Mouse (Mus musculus): ENCODE measurements at regions not wholly inside any gene's neighbourhood (a gene's known extent, or its start where the extent isn't known, plus 50 kb on each side); places are given as distances from the start of the nearest gene placed in this dataset.
"Not testable (repeated sequence)": the region's sequence is repeated elsewhere in the genome, so short reads cannot be mapped to it uniquely, and the experiment has no call there.

DNA sequence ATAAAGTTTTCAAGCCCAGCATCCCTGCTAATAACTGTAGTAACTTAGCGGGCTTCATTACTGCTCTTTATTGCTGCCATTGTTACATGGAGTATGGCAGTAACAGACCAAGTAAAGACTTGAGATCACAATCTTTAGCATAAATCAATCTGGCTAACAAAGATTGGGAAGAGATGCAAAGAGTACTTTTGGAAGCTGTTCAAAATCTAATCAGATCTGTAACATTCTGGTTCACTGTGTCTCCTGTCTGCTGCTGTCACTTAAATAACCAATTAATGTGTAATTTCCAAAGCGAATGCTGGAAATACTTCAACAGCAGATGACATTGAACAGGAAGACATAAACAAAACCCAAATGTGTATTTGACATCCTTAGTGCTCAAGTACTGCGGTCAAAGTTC is 1467.7 kb downstream of the Zfp704 start:
- Histone ChIP-seq H3K9me3 (no peaks in the 10 kb centered on the region), H3K36me3 (no peaks in the 10 kb centered on the region), H3K27me3 (no peaks in the 10 kb centered on the region), H3K27ac (no peak overlapping the region), H3K9ac (no peak overlapping the region), H3K4me1 (no peaks in the 10 kb centered on the region), H3K4me2 (no peak overlapping the region), H3K4me3 (no peak overlapping the region)
- ATAC-seq (ENCODE audit: insufficient number of reproducible peaks, low FRiP score, low TSS enrichment, low read depth): no peak
- 68% methylated on average over 3 of the region's 3 CpGs for WGBS

DNA sequence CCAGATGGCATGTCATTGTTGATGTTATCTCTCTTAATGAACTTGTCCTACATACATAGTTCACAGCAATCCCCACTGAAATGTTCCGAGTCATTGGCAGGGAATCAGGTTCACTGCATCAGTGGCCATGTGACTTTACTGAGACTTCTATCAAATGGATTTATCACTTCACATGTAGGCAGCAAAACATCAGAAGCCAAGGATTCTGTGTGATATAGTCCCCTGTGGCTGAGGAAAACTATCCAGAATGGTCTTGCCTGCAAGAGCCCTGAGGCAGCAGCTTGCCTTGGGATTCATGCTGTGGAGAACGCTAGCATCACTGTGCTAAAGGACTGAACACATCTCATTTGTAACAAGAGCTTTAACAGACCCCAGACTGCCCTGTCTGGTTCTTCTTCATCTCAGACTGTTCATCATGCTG is 1468.2 kb downstream of the Zfp704 start:
- Histone ChIP-seq H3K27ac (no peak overlapping the region), H3K4me3 (no peak overlapping the region), H3K4me2 (no peak overlapping the region), H3K9me3 (no peaks in the 10 kb centered on the region), H3K4me1 (no peaks in the 10 kb centered on the region), H3K9ac (no peak overlapping the region), H3K36me3 (no peaks in the 10 kb centered on the region), H3K27me3 (no peaks in the 10 kb centered on the region)
- no peak for ATAC-seq (ENCODE audit: insufficient number of reproducible peaks, low FRiP score, low TSS enrichment, low read depth)
- 40% methylated on average over 2 of the region's 2 CpGs for WGBS

DNA sequence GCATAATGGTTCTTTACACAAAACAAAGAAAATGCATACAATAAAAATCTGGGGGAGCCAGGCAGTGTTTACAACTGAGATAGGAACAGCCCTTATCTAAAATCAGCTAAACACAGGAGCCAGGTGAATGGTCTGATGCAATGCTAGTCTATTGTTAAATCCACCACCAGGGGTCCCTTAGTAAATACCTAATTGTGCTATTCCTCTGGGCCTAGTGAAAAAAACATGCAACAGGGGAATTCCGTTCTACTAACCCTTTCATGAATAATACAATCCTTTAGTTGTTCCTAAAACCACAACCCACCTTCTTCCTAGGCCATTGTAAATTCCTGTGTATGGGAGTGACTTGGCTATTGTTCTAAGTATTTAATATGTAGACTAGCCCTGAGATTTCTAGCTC is 1486.2 kb downstream of the Zfp704 start:
- not testable (repeated sequence) for H3K4me3 ChIP-seq; H3K9me3 ChIP-seq; H3K27me3 ChIP-seq; H3K9ac ChIP-seq; H3K27ac ChIP-seq; H3K4me2 ChIP-seq; ATAC-seq (ENCODE audit: insufficient number of reproducible peaks, low FRiP score, low TSS enrichment, low read depth); H3K4me1 ChIP-seq; H3K36me3 ChIP-seq
- WGBS: 45% methylated on average over 1 of the region's 1 CpGs

DNA sequence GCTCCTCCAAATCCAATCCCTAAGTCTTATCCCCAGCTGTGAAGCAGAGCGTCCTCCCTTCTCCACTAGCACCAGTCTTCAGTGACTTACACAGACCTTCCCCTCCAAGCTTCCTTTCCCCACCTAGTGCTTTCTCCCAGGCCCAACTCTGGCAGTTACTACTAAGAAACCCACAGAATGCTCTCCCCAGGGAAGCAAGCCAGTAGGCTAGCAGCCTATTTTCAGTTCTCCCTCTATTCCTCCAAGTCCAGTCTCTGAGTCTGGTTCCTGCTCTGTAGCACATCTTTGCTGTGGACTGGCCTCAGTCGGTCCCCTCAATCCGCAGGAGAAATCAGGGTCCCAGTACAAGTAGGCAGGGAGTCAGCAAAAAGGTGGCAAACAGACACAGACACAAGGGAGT is 1486.7 kb downstream of the Zfp704 start:
- 52% methylated on average over 3 of the region's 3 CpGs for WGBS
- Histone ChIP-seq H3K27me3 (no peaks in the 10 kb centered on the region), H3K36me3 (no peaks in the 10 kb centered on the region), H3K4me2 (no peak overlapping the region), H3K4me3 (no peak overlapping the region), H3K9me3 (no peaks in the 10 kb centered on the region), H3K4me1 (no peaks in the 10 kb centered on the region), H3K9ac (no peak overlapping the region), H3K27ac (no peak overlapping the region)
- no peak for ATAC-seq (ENCODE audit: insufficient number of reproducible peaks, low FRiP score, low TSS enrichment, low read depth)

DNA sequence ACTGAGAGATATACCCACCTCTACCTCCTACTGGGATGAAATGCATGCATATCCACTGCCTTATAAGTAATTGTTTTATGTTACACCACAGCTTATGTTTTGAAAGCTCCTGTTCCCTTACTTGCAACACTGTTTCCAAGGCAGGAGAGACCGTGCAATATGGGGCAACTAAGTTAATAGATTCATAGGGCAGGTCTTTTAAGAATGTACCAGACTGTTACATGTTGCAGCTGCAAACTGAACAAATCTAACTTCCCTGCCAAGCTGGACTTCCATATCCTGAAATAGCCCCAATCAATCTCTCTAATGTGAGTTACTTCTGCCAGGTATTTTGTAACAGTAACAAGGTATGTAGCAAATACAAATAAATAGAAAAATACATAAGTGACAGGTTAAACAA is 1478.0 kb upstream of the 1700008P02Rik start:
- Histone ChIP-seq H3K27ac (no peak overlapping the region), H3K27me3 (no peaks in the 10 kb centered on the region)
- 77% methylated on average over 1 of the region's 1 CpGs for WGBS

DNA sequence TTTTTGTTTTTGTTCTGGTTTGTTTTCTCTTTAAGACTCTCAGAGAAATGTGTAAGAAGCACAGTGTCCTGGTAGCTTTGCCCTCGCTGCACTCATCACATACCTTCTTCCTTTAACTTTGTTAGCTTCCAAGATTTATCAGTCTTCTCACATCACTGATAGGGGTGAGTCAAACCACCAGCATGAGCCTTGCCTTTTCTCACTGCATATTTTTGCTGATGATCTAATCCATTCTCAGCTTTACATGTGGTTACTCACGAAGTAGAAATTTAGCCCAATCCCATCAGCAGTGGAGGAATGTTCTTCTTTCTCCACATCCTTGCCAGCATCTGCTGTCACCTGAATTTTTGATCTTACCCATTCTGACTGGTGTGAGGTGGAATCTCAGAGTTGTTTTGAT is 1464.5 kb upstream of the 1700008P02Rik start:
- Histone ChIP-seq H3K27ac (no peak overlapping the region), H3K9ac (no peak overlapping the region), H3K36me3 (no peaks in the 10 kb centered on the region), H3K4me2 (no peak overlapping the region), H3K4me3 (no peak overlapping the region), H3K4me1 (no peaks in the 10 kb centered on the region), H3K9me3 (no peaks in the 10 kb centered on the region), H3K27me3 (no peaks in the 10 kb centered on the region)
- 70% methylated on average over 2 of the region's 2 CpGs for WGBS
- no peak for ATAC-seq (ENCODE audit: insufficient number of reproducible peaks, low FRiP score, low TSS enrichment, low read depth)

More for the DNA sequence above, 1478.0 kb upstream of the 1700008P02Rik start:
- no peaks in the 10 kb centered on the region for H3K9me3 ChIP-seq
- H3K4me2 ChIP-seq: no peak overlapping the region
- H3K9ac ChIP-seq: no peak overlapping the region
- no peak overlapping the region for H3K4me3 ChIP-seq
- H3K4me1 ChIP-seq: no peaks in the 10 kb centered on the region
- no peaks in the 10 kb centered on the region for H3K36me3 ChIP-seq
- no peak for ATAC-seq (ENCODE audit: insufficient number of reproducible peaks, low FRiP score, low TSS enrichment, low read depth)

DNA sequence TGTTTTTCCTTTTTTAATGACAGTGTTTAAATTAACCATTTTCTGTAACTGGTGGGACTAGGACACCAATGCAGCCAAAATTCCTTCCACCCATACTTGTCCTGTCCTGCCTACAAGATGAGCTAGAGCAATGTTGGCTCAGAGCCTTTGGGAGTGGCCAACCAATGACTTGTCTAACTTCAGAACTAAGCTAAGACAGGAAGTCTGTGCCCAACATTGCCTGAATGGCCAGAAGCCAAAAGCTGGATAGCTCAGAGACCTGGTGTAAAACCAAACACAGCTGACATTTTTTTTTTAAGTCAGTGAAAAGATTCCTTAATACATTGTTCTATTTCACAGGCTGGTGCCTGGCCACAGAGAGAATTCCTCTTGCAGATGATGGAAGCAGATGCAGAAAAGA is 1433.5 kb upstream of the 1700008P02Rik start:
- Histone ChIP-seq H3K9ac (no peak overlapping the region), H3K4me1 (no peaks in the 10 kb centered on the region), H3K4me2 (no peak overlapping the region), H3K27ac (no peak overlapping the region), H3K4me3 (no peak overlapping the region), H3K27me3 (no peaks in the 10 kb centered on the region), H3K36me3 (no peaks in the 10 kb centered on the region), H3K9me3 (no peaks in the 10 kb centered on the region)
- no peak for ATAC-seq (ENCODE audit: insufficient number of reproducible peaks, low FRiP score, low TSS enrichment, low read depth)

DNA sequence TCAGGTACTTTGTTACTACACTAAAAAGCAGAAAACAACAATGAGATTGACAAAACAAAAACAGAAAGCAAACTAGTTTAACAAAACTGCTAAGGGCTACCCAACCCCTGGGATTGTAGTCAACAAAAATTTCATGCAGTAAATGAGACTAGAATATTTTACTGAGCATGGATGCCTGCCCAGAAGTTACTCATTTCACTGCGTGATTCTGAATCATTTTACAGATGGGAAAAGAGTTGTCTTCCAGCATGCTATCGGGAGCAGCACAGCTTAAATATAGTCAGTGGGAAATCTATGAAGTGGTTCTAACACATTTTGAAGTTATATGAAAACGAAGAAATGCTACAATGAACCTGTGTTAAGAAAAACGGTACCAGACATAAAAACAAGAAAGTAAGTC is 1430.9 kb upstream of the 1700008P02Rik start:
- Histone ChIP-seq H3K36me3 (no peaks in the 10 kb centered on the region), H3K9ac (no peak overlapping the region), H3K4me2 (no peak overlapping the region), H3K27ac (no peak overlapping the region), H3K9me3 (no peaks in the 10 kb centered on the region), H3K4me1 (no peaks in the 10 kb centered on the region), H3K27me3 (no peaks in the 10 kb centered on the region), H3K4me3 (no peak overlapping the region)
- ATAC-seq (ENCODE audit: insufficient number of reproducible peaks, low FRiP score, low TSS enrichment, low read depth): no peak
- WGBS: 71% methylated on average over 4 of the region's 4 CpGs

DNA sequence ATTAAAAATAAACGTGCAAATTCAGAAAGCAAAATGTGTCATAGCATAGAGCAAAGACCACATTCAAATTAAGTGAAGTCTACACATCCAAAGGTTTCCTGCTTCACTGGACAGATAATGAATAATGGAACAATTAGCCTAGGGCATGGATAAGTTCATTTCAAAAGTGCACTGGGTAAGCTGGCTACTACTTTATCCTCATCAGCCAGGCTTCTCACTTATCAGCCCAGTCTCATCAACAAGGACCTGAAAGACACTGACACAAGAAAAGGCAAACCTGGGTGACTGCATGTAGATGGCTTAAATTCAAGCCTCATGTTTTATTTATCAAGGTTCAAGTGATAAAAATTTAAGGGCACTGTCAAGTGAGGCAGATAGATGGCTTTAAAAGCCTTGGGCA is 1429.5 kb upstream of the 1700008P02Rik start:
- H3K4me3 ChIP-seq: no peak overlapping the region
- H3K9me3 ChIP-seq: no peaks in the 10 kb centered on the region
- no peaks in the 10 kb centered on the region for H3K4me1 ChIP-seq
- H3K27me3 ChIP-seq: no peaks in the 10 kb centered on the region
- 76% methylated on average over 1 of the region's 1 CpGs for WGBS
- no peak overlapping the region for H3K4me2 ChIP-seq
- no peak for ATAC-seq (ENCODE audit: insufficient number of reproducible peaks, low FRiP score, low TSS enrichment, low read depth)
- no peak overlapping the region for H3K9ac ChIP-seq
- no peaks in the 10 kb centered on the region for H3K36me3 ChIP-seq
- no peak overlapping the region for H3K27ac ChIP-seq

DNA sequence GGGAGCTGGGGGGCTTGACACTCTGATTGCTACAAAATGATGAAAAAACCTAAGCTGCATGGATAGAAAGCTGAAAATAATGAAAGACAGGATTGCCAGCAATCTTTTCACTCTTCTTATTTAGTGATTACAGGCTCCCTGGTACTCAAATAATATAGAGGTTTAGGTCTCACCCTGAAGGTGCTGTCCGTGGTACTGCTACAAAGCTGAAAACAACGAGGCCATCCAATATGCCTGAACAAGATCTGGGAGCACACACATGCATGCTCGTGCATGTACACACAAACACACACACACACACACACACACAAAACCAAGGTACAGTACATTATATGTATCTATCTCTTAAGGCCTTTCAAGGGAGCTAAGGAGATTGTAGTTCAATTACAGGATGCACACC is 1426.1 kb upstream of the 1700008P02Rik start:
- H3K27ac ChIP-seq: no peak overlapping the region
- ATAC-seq (ENCODE audit: insufficient number of reproducible peaks, low FRiP score, low TSS enrichment, low read depth): no peak
- no peak overlapping the region for H3K9ac ChIP-seq
- no peak overlapping the region for H3K4me2 ChIP-seq
- no peaks in the 10 kb centered on the region for H3K9me3 ChIP-seq
- WGBS: 40% methylated on average over 3 of the region's 3 CpGs
- no peak overlapping the region for H3K4me3 ChIP-seq
- H3K4me1 ChIP-seq: no peaks in the 10 kb centered on the region
- H3K36me3 ChIP-seq: no peaks in the 10 kb centered on the region
- no peaks in the 10 kb centered on the region for H3K27me3 ChIP-seq

DNA sequence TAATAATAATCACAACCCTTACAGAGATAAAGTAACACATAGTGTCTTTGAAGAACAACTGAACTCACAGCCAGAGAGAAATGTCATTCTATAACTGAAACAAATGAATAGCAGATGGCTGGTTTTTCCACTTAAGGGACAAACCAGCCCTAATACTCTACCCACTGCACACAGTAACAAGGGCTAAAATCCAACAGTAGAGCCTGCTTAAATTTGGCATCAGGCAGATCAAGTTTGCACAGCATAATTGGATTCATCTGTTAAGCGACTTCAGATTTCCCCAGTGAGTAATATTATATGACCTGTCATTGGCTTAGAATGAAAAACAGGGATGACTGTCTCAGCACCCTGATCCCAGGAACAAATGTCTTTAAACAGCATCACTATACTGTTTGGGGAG is 1416.5 kb upstream of the 1700008P02Rik start:
- Histone ChIP-seq H3K9me3 (no peaks in the 10 kb centered on the region), H3K27ac (no peak overlapping the region), H3K9ac (no peak overlapping the region), H3K36me3 (no peaks in the 10 kb centered on the region), H3K4me1 (no peaks in the 10 kb centered on the region), H3K4me3 (no peak overlapping the region), H3K4me2 (no peak overlapping the region), H3K27me3 (no peaks in the 10 kb centered on the region)
- ATAC-seq (ENCODE audit: insufficient number of reproducible peaks, low FRiP score, low TSS enrichment, low read depth): no peak
- 25% methylated on average over 1 of the region's 1 CpGs for WGBS

DNA sequence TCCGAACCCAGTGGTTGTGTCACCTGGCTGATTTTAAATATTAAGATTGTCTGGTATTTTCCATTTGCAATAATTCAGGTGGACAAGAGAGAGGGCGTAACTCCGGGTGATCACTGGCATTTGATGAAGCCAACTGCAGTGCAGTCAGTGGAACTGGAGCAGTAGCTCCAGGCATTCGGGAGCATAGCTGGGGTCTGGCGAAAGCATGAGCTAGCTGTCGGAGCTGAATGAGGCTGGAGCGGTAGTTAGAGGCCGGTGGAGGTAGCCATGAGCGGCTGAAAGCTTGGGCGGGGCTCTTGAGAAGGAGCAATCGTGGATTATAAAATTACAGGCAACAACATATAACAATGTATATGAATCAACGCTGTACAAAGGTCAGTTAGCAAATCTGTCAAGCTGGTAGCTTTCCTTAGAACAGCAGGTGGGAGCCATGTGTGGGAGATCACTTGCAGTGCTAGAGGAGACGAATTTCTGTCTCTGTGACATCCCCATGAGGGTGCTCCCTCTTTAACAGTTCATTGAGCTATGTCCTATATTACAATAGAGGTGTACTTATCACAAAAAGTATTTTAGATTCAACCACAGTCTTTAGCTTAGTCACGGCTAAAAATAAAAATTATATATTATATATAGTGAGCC is 1415.0 kb upstream of the 1700008P02Rik start:
- no peak overlapping the region for H3K27ac ChIP-seq
- no peak for ATAC-seq (ENCODE audit: insufficient number of reproducible peaks, low FRiP score, low TSS enrichment, low read depth)
- no peaks in the 10 kb centered on the region for H3K27me3 ChIP-seq
- no peak overlapping the region for H3K4me3 ChIP-seq
- H3K36me3 ChIP-seq: no peaks in the 10 kb centered on the region
- H3K4me2 ChIP-seq: no peak overlapping the region
- WGBS: 66% methylated on average over 14 of the region's 14 CpGs
- H3K9me3 ChIP-seq: no peaks in the 10 kb centered on the region
- no peaks in the 10 kb centered on the region for H3K4me1 ChIP-seq
- H3K9ac ChIP-seq: no peak overlapping the region

DNA sequence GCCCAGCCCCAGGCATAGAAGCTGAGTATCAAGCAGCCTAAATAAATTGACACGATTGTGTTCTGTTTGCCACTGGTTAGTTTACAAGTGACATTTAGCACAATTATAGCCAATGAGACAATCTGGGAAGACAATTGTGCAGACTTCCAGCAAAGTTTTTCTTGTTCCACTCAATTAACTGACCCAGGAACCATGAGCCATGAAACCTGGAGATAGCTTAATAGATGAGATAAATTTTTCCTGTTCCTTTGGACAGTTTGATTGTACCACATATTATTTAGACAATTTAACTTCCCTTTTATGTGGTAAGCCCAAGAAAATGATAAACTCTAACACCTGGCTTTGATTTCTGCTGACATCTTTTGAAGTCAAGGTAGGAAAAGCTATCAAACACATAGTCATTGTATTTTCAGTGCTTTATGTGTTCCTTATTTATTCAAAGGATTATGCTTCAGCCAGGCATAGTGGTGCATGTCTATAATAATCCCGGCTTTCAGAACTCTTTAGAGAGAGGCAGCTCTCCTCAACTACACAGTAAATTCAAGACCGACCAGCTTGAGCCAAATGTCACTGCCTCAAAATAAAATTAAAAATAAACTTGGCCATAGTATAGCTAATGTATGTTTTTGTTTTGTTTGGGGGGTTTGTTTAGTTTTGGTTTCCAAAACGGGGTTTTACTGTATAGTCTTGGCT is 1406.2 kb upstream of the 1700008P02Rik start:
- Histone ChIP-seq H3K4me3 (no peak overlapping the region), H3K36me3 (no peaks in the 10 kb centered on the region), H3K4me1 (no peaks in the 10 kb centered on the region), H3K4me2 (no peak overlapping the region), H3K9me3 (no peaks in the 10 kb centered on the region), H3K27me3 (no peaks in the 10 kb centered on the region), H3K9ac (no peak overlapping the region), H3K27ac (no peak overlapping the region)
- 50% methylated on average over 4 of the region's 4 CpGs for WGBS
- no peak for ATAC-seq (ENCODE audit: insufficient number of reproducible peaks, low FRiP score, low TSS enrichment, low read depth)
